Mouse (Mus musculus) erythroblast, embryonic 14.5 days (primary cell): ENCODE results near the gene Chrnb2. TPM values are rescaled to one million over a fixed set of nuclear protein-coding genes. Genes with fewer than 3 reads are reported as not detected.

Experiments used
- H3K27me3 ChIP-seq: 2 replicates; pipeline ENCODE4 v1.6.1; 2012; ENCODE audit warnings: inconsistent platforms; ENCODE audit not compliant: control insufficient read depth
- H3K36me3 ChIP-seq: 2 replicates; pipeline ENCODE4 v1.6.1; 2012; ENCODE audit warnings: mild to moderate bottlenecking, inconsistent platforms; ENCODE audit not compliant: control insufficient read depth
- H3K4me1 ChIP-seq: 2 replicates; pipeline ENCODE4 v1.6.1; 2012; ENCODE audit warnings: inconsistent platforms; ENCODE audit not compliant: control insufficient read depth
- H3K4me3 ChIP-seq: replicated peaks from 2 replicates; pipeline ENCODE3; 2012; ENCODE audit warnings: moderate library complexity, mild to moderate bottlenecking, inconsistent platforms
- H3K9me3 ChIP-seq: 2 replicates; pipeline ENCODE4 v1.6.1; 2012; ENCODE audit warnings: low read length, inconsistent platforms, mixed read lengths; ENCODE audit not compliant: control insufficient read depth
- GATA1 ChIP-seq: IDR thresholded peaks from 2 replicates; pipeline ENCODE4 v1.6.1; 2012; ENCODE audit warnings: low read length, inconsistent platforms, mixed read lengths
- TAL1 ChIP-seq: IDR thresholded peaks from 3 replicates; pipeline ENCODE4 v1.6.1; 2012; ENCODE audit warnings: low read length, inconsistent platforms, mixed read lengths
- polyA plus RNA-seq: library from polyadenylated mRNA; stranded (reverse); fragments of >175 nt; gene quantifications from 2 replicates; pipeline ENCODE4 v1.2.3, GENCODE M21; 2012

Chrnb2 gene
- polyA plus RNA-seq, 1 experiment = 0.01 TPM

DNA sequence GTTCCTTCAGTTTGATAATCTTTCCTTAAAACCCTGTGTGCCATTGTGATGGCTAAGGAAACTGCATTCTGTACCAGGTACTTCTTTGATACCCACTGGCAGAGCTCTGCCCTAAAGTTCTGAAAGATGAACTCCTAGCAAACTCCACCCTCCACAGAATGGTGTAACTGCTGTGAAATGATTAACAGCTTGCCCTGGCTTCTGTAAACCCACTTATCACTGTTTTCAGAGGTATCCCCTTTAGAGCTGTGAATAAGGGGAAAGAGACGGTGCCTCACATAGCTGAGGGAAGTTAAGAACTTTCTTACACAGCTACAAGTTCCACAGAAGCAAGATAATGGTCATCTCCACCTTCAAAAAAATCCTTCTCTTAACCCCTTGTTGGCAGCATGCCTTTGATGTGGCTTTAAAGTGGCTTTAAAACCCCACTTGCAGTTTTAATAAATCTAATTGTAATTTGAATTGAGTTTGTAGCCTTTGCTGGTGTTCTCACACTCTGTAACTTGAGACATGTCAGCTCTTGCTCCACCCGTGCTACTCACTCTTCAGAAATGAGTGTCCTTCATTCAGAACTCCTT, 6.1 kb upstream of the Chrnb2 start:
- peaks cover 7% of the 10 kb centered on the region for H3K27me3 ChIP-seq
- H3K36me3 ChIP-seq = 0 out of 2 replicates have a peak, but pooled peaks cover 2% of the 10 kb centered on the region
- H3K4me1 ChIP-seq = peaks cover 36% of the 10 kb centered on the region
- H3K4me3 ChIP-seq = no peak overlapping the region
- TF ChIP-seq TAL1 = no peak
- TF ChIP-seq GATA1 = no peak
- H3K9me3 ChIP-seq = no peaks in the 10 kb centered on the region

DNA sequence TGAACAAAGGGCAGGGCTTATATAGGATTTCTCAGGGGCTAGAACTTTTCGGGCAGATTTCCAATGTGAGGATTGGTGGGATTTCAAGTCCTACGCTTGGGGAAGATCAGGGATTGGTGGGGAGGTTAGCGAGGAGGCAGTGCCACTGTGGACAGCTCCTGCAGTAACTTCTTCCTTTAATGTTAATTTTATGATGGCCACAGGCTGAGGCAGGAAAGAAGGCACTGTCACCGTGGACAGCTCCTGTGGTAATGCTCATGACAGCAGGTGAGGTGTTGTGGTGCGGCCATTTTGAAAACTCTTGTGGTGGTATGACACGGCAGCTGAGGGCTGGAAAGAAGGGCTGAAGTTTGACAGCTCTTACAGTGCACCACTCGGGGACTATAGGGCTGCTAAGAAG, 5.2 kb upstream of the Chrnb2 start:
- Histone ChIP-seq H3K36me3 (no peaks in the 10 kb centered on the region), H3K4me1 (peaks cover 28% of the 10 kb centered on the region), H3K27me3 (peaks cover 16% of the 10 kb centered on the region), H3K4me3 (no peak overlapping the region), H3K9me3 (no peaks in the 10 kb centered on the region)
- TF ChIP-seq TAL1 (no peak), GATA1 (no peak)

DNA sequence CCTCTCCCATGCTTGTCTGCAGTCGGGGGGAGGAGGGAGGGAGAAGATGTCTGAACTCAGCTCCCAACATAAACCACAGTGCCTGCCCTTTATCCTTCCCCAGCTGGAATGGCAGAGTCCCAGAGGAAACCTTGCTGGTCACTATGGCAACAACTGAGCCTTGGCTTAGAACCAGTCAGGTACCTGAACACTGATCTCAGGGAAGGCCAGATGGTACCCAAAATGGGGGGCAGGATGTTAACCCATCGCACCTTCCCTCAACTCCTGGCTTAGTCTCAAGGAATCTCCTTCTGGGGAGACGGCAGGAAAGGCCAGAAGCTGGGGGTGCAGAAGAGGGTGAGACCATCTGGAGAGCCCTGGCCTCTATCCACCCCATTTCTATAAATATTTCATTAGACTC, 4.6 kb downstream of the Chrnb2 start:
- H3K4me3 ChIP-seq = no peak overlapping the region
- no peaks in the 10 kb centered on the region for H3K36me3 ChIP-seq
- no peak for TF ChIP-seq GATA1
- no peak for TF ChIP-seq TAL1
- H3K9me3 ChIP-seq = no peaks in the 10 kb centered on the region
- H3K4me1 ChIP-seq = no peaks in the 10 kb centered on the region; the same call in 1 of the 2 replicates
- peaks cover 25% of the 10 kb centered on the region for H3K27me3 ChIP-seq

DNA sequence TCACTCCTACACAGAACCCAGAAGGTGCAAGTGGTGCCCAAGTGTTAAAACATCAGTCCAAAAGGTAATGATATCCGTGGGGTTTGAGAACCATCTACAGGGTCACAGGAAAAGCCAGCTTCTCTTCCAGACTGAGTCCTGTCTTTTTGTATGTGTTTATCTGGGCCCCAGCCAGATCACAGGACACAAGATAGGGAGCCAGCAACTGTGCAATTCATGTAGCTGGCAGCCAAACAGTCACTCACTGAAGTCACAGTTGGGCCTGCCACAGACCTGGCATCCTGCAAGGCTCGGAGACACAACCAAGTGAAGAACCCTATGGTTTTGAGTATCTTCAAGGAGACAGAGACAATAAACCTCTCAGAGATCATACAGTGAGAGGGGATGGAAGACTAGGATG, 6.6 kb downstream of the Chrnb2 start:
- Histone ChIP-seq H3K4me3 (no peak overlapping the region), H3K9me3 (no peaks in the 10 kb centered on the region), H3K36me3 (no peaks in the 10 kb centered on the region), H3K27me3 (peaks cover 8% of the 10 kb centered on the region), H3K4me1 (no peaks in the 10 kb centered on the region)
- TF ChIP-seq TAL1 = no peak
- no peak for TF ChIP-seq GATA1

DNA sequence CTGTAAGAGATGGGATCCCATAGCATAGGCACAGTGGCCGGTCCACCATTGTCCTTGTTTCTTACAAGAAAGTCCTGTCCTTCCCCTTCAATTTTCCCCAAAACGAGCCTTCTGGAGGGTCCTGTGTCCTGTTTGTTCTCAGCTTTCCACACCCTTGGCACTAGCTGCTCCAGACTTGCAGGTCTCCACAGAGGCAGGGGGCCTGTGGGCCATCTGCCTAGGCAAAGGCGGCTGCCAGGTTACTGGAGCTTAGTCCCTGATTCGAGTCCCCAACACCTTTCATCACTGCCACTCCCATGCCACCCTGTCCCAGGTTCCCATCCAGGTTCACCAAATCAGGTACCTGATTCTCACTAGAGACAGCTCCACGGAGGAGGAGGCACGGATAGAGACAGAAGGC, 9.1 kb downstream of the Chrnb2 start:
- Histone ChIP-seq H3K36me3 (peaks cover 16% of the 10 kb centered on the region), H3K9me3 (no peaks in the 10 kb centered on the region), H3K4me3 (no peak overlapping the region), H3K27me3 (no peaks in the 10 kb centered on the region; the same call in 1 of the 2 replicates), H3K4me1 (no peaks in the 10 kb centered on the region)
- TF ChIP-seq TAL1 (no peak), GATA1 (no peak)

DNA sequence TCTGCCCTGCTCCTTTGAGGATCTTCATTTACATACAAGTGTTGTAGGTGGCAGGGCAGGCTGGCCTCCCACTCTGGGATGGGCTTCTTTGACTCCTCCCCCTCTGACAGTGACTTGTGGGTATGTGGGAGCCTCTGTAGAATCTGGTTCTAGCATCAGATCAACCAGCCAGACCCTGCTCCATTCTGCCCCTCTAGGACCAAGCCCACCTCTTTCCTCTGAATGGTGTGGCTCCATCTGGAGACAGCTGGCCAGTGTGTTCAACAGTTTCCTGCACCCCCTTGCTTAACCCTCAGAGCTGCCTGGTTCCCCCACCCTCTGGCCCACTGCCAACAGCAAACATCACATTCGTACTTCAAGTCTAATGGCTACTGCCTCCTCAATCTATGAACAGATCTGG, 12.1 kb downstream of the Chrnb2 start:
- Histone ChIP-seq H3K4me3 (no peak overlapping the region), H3K4me1 (no peaks in the 10 kb centered on the region), H3K9me3 (no peaks in the 10 kb centered on the region), H3K36me3 (peaks cover 44% of the 10 kb centered on the region), H3K27me3 (no peaks in the 10 kb centered on the region)
- no peak for TF ChIP-seq GATA1
- no peak for TF ChIP-seq TAL1

DNA sequence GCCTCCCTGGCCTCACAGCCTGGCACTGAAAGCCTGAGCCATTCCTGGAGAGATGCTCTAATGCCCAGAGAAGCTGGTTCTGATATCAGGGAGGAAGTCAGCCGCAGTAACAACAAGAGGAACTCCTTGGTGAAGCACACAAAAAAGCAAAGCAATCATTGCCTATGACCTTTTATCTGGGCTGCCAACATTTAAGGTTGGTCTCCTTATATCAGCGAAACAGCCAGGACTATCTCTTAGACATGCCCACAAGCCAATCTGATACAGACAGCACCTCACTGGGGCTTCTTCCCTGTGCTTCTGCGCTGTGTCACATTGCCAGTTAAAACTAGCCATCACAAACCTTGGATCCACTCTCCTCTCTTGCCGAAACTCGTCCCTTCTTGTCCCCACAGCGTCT, 25.9 kb downstream of the Chrnb2 start:
- Histone ChIP-seq H3K36me3 (peaks cover 94% of the 10 kb centered on the region), H3K4me1 (peaks cover under 1% of the 10 kb centered on the region; the same call in 1 of the 2 replicates), H3K4me3 (no peak overlapping the region), H3K27me3 (no peaks in the 10 kb centered on the region), H3K9me3 (no peaks in the 10 kb centered on the region)
- TF ChIP-seq GATA1 (no peak), TAL1 (no peak)

DNA sequence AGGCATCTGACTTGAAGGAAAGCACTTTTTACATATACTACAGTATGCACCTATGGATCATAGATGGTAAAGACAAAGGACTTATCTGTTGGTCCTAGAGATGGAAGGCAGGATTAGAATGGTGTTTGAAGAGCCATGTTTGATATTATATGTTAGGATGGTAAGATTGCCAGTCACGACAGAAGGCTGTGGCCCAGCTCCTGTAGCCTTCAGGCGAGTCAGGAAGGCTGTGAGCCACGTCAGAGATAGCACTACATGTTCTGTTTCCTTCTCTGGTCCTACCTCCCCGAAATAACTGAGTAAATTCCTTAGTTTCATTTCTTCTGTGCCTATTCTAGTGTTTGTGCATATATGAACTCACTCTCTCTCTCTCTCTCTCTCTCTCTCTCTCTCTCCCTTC, 32.3 kb downstream of the Chrnb2 start:
- TF ChIP-seq GATA1 (no peak), TAL1 (no peak)
- Histone ChIP-seq H3K36me3 (peaks cover 37% of the 10 kb centered on the region), H3K4me1 (peaks cover 31% of the 10 kb centered on the region), H3K27me3 (no peaks in the 10 kb centered on the region), H3K9me3 (no peaks in the 10 kb centered on the region), H3K4me3 (peak overlapping the region; percentile 25)

DNA sequence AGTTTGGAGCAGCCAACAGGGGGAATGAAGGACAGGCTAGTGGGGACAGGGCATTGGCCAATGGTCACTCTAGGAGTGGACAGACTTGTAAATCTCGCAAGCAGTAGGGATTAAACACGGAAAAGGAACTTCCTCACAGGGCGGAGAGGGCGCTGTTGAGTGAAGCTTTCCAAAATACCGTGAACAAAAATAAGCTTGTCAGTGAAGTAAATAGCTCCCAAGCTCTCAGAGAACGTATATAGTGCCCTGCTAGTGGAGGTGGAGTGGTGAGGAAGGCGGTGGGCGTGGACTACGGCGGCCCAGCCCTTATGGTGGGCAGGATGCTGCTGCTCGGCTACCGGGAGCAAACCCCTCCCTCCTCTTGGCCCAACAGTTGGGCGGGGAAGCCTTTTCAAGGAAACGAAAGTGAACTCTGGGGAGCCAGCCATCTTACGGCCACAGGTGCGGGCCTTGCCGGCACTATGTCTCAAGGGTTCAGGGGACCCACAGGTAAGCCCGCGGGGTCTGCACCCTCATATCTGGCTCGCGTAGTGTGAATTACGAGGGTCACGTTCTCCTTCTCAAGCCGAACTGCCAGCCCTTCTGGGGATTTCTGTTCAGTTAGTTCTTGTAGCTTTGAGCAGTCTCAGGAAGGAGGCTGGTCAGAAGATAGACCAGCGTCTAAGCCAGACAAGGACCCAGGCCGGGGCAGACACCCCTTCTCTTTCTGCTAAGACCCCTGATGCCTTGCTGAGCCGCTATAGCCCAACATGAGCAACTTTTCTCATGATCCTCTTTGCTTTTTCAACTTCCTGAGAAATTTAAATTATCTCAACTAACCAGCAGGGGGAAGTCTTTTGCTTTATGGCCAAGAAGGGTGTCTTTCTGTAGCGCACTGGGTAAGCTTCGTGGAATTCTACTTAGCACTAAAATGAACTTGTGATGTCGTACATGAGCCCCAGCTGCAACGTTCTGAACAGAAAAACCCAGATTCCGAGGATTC, 33.8 kb downstream of the Chrnb2 start:
- no peaks in the 10 kb centered on the region for H3K9me3 ChIP-seq
- H3K4me1 ChIP-seq = peaks cover 33% of the 10 kb centered on the region
- peak overlapping the region; percentile 77 for H3K4me3 ChIP-seq
- peaks cover 23% of the 10 kb centered on the region for H3K36me3 ChIP-seq
- TF ChIP-seq GATA1 (no peak), TAL1 (no peak)
- no peaks in the 10 kb centered on the region for H3K27me3 ChIP-seq
